Mouse (Mus musculus) liver, embryonic 16.5 days (tissue): ENCODE data around the gene Hexa. TPM values are rescaled to one million over a fixed set of nuclear protein-coding genes. Genes with fewer than 3 reads are reported as not detected.
A peak's percentile ranks its signal among the peaks of the same experiment; 100 is the strongest.

Source experiments
- ATAC-seq: fragments of 200-750 bp; cut with Nextera tagmentation; 2 replicates; pipeline ENCODE4 v1.8.0; 2017; ENCODE audit warnings: low read depth, mild to moderate bottlenecking, moderate number of reproducible peaks, moderate library complexity
- H3K27ac ChIP-seq: fragments of 300-500 bp; sonication (generic); 2 replicates; pipeline ENCODE4 v1.5.1; 2014; ENCODE audit warnings: mild to moderate bottlenecking, low read length
- H3K27me3 ChIP-seq: fragments of 300-500 bp; sonication (generic); 2 replicates; pipeline ENCODE4 v1.6.1; 2014; ENCODE audit warnings: low read depth, low read length, mixed read lengths; ENCODE audit not compliant: control insufficient read depth, insufficient read depth
- H3K36me3 ChIP-seq: fragments of 300-500 bp; sonication (generic); 2 replicates; pipeline ENCODE4 v1.6.1; 2014; ENCODE audit warnings: mild to moderate bottlenecking; ENCODE audit not compliant: control insufficient read depth, insufficient read depth
- H3K4me1 ChIP-seq: fragments of 300-500 bp; sonication (generic); 2 replicates; pipeline ENCODE4 v1.6.1; 2014; ENCODE audit warnings: low read depth, low read length, mixed read lengths; ENCODE audit not compliant: control insufficient read depth
- H3K4me2 ChIP-seq: fragments of 300-500 bp; sonication (generic); 2 replicates; pipeline ENCODE4 v1.6.1; 2014; ENCODE audit warnings: low read depth, low read length, mixed read lengths
- H3K4me3 ChIP-seq: fragments of 300-500 bp; sonication (generic); 2 replicates; pipeline ENCODE4 v1.5.1; 2014; ENCODE audit warnings: low read depth, mild to moderate bottlenecking, low read length
- H3K9ac ChIP-seq: fragments of 300-500 bp; sonication (generic); 2 replicates; pipeline ENCODE4 v1.6.1; 2014; ENCODE audit warnings: low read depth, low read length
- H3K9me3 ChIP-seq: fragments of 300-500 bp; sonication (generic); replicated peaks from 2 replicates; pipeline ENCODE4 v1.6.1; 2016; ENCODE audit warnings: low read length; ENCODE audit not compliant: control insufficient read depth
- WGBS: fragments of 180-500 bp; shearing (Covaris S2); extraction: QIAGEN DNeasy Blood & Tissue Kit; methylation state at CpG from one replicate; pipeline ENCODE4 v1.1.7; 2014; ENCODE audit not compliant: insufficient replicate concordance; 5-methylcytosine and 5-hydroxymethylcytosine counted together
- polyA plus RNA-seq: library from polyadenylated mRNA; unstranded; fragments of >200 nt; fragmentation: Nextera tagmentation; extraction: Ambion mirVana; gene quantifications from 2 replicates; pipeline ENCODE4 v1.2.1, GENCODE M21; 2015

Hexa gene
- polyA plus RNA-seq, 1 experiment from 2014 or later, result 38.7 TPM

DNA sequence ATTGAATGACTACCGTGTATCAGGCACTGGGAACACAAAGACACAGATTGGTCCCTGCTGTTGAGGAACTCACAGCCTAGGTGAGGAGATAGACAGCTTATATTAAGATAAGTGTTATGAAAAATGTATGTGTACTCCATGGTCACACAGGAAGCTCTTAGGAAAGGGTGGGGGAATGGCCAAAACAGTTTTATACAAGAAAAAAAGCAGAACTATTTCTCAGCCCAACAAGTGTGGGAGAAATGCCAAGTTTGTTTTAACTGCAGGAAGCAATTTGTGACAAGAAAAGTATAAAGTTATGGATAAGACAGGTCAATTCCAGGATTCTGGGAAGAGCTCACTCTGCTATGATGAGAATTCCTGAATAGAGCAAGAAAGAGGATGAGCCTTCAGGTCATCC, 8.5 kb downstream of the Hexa start:
- Histone ChIP-seq H3K4me1 (no peaks in the 10 kb centered on the region; the same call in 1 of the 2 replicates), H3K36me3 (no peaks in the 10 kb centered on the region), H3K27ac (no peak overlapping the region), H3K4me2 (no peak overlapping the region), H3K4me3 (no peak overlapping the region), H3K9ac (no peak overlapping the region), H3K27me3 (no peaks in the 10 kb centered on the region), H3K9me3 (no peaks in the 10 kb centered on the region)
- 59% methylated on average over 1 of the region's 1 CpGs for WGBS
- no peak for ATAC-seq

DNA sequence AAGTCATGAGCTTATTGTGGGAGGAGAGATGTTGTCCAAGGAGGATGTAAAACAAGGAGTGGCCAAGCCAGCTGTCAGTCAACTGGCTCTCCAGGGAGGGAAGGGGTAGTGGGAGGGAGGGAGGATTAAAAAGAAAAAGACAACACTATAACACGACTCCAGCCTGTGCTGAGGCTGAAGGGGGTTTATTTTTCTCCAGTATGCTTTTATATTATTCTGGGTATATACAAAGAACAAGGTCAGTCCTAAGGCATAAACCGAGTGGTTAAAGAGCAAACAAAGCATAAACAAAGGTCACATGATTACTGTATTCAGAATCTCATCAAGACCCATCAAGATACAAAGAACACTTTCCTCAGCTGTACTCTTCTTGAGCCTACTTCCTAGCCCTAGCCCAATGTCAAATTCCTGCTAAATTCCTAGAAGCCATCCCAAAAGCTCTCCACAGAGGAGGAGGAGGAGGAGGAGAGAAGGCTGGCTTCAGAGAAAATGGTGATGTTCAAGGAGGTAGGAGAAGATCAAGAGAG, 9.7 kb downstream of the Hexa start:
- Histone ChIP-seq H3K36me3 (no peaks in the 10 kb centered on the region), H3K4me2 (no peak overlapping the region), H3K4me3 (no peak overlapping the region), H3K4me1 (no peaks in the 10 kb centered on the region; the same call in 1 of the 2 replicates), H3K27me3 (no peaks in the 10 kb centered on the region), H3K27ac (no peak overlapping the region), H3K9me3 (no peaks in the 10 kb centered on the region), H3K9ac (no peak overlapping the region)
- no peak for ATAC-seq
- WGBS, result 51% methylated on average over 2 of the region's 2 CpGs

DNA sequence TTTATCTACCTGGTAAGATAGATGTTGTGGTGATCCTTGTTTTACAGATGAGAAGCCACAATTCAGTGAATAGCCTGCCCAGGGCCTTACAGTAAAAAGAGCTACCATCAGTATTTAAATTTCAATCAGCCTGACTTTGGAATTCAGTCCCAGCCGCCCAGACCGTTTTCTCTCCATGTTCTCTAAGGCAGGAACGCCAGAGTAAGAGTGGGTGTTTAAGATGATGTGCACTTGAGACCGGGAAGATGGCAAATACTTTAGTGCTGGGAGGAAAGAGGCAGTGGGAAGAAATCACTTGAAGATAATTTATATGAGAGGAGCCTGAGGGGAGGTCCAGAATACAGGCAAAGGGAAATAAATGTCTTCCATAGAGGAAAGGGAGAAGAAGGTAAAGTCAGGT, 10.7 kb downstream of the Hexa start:
- H3K27me3 ChIP-seq, result no peaks in the 10 kb centered on the region
- no peak overlapping the region for H3K9ac ChIP-seq
- H3K9me3 ChIP-seq, result no peaks in the 10 kb centered on the region
- H3K27ac ChIP-seq, result no peak overlapping the region
- WGBS, result 76% methylated on average over 4 of the region's 4 CpGs
- no peak for ATAC-seq
- no peaks in the 10 kb centered on the region for H3K36me3 ChIP-seq
- H3K4me1 ChIP-seq, result no peaks in the 10 kb centered on the region
- H3K4me2 ChIP-seq, result no peak overlapping the region
- H3K4me3 ChIP-seq, result no peak overlapping the region

DNA sequence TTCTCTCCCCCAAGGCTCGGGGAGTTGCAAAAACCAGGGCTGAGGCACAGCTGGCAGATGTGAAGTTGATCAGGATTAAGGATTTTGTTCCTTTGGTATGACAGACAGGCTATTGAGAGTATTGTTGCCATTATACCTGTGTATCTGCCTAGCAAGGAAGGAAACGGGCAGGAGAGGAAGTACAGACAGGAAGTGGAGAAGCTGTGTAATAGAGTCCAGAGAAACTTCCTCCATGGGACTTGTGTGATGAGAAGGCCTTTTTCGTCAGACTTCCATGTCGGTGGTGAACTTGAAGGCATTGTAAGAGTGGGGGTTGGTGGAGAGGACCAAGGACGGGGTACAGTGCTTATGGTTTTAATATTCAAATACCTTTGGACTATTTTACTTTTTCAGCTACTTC, 11.7 kb downstream of the Hexa start:
- no peaks in the 10 kb centered on the region for H3K27me3 ChIP-seq
- H3K36me3 ChIP-seq, result no peaks in the 10 kb centered on the region
- 31% methylated on average over 5 of the region's 5 CpGs for whole genome bisulfite sequencing
- H3K9me3 ChIP-seq, result no peaks in the 10 kb centered on the region
- H3K27ac ChIP-seq, result no peak overlapping the region
- H3K4me1 ChIP-seq, result no peaks in the 10 kb centered on the region
- no peak overlapping the region for H3K9ac ChIP-seq
- no peak for ATAC-seq
- no peak overlapping the region for H3K4me3 ChIP-seq
- no peak overlapping the region for H3K4me2 ChIP-seq

DNA sequence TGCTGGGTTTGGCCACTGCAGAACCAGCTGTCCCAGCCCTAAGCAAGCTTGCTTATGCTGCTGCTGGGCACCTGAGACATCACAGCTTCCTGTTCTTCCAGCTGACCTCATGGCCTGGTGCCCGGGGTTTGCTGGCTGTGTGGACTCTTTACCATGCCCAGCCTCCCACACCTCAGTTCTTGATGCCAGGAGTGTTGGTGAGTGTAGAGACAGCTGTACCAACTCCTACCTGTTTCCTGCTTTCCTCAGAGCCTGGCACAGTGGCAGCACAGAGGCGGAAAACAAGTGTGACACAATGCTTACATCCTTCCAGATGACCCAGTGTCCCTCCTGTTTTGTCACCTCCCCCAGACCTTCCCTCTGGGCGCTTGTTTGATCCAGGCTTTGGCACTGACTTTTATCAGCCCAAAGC, 12.3 kb downstream of the Hexa start:
- Histone ChIP-seq H3K36me3 (no peaks in the 10 kb centered on the region), H3K9me3 (no peaks in the 10 kb centered on the region), H3K27me3 (no peaks in the 10 kb centered on the region), H3K27ac (no peak overlapping the region), H3K4me1 (no peaks in the 10 kb centered on the region), H3K4me3 (no peak overlapping the region), H3K9ac (no peak overlapping the region), H3K4me2 (no peak overlapping the region)
- WGBS, result 50% methylated on average over 3 of the region's 3 CpGs
- no peak for ATAC-seq

DNA sequence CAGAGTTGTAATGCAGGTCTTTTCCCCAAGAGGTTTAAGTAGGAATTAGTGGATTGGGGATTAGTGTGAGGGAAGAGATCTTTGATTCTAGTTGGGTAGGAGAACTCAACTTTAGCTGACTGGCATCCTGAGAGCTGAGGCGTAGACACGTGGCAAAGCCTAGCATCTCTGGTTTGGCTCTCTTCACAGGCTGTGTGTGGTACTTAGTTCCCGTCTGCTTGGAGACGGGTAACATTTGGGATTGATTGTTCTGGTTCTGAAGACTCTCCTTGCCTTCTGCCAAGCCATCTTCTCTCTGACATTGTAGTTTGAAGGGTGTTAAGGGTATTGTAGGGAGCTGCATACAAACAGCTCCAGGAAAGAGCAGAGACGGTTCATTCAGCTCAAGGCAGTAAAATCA, 13.3 kb downstream of the Hexa start:
- WGBS, result 71% methylated on average over 5 of the region's 5 CpGs
- no peaks in the 10 kb centered on the region for H3K36me3 ChIP-seq
- no peaks in the 10 kb centered on the region for H3K27me3 ChIP-seq
- H3K27ac ChIP-seq, result no peak overlapping the region
- H3K4me3 ChIP-seq, result no peak overlapping the region
- no peak overlapping the region for H3K4me2 ChIP-seq
- no peak overlapping the region for H3K9ac ChIP-seq
- no peaks in the 10 kb centered on the region for H3K9me3 ChIP-seq
- no peak for ATAC-seq
- H3K4me1 ChIP-seq, result no peaks in the 10 kb centered on the region

GRCm38 (mm10) chr9:59553719-59554118, 14.4 kb downstream of the Hexa start:
- Histone ChIP-seq H3K36me3 (no peaks in the 10 kb centered on the region), H3K4me3 (no peak overlapping the region), H3K4me1 (no peaks in the 10 kb centered on the region), H3K9me3 (no peaks in the 10 kb centered on the region), H3K27ac (no peak overlapping the region), H3K27me3 (no peaks in the 10 kb centered on the region), H3K4me2 (no peak overlapping the region), H3K9ac (no peak overlapping the region)
- 62% methylated on average over 4 of the region's 4 CpGs for WGBS
- no peak for ATAC-seq

- Histone ChIP-seq H3K4me1 (no peaks in the 10 kb centered on the region), H3K9ac (no peak overlapping the region), H3K4me3 (no peak overlapping the region), H3K9me3 (no peaks in the 10 kb centered on the region), H3K4me2 (no peak overlapping the region), H3K27me3 (peaks cover 6% of the 10 kb centered on the region; the same call in 1 of the 2 replicates), H3K36me3 (0 out of 2 replicates have a peak, but pooled peaks cover 3% of the 10 kb centered on the region), H3K27ac (no peak overlapping the region)
- 14% methylated on average over 4 of the region's 4 CpGs for WGBS
- peak; percentile 59; the same call in 1 of the 2 replicates for ATAC-seq
Measured at GRCm38 (mm10) chr9:59565600-59565999, 26.3 kb downstream of the Hexa start.

DNA sequence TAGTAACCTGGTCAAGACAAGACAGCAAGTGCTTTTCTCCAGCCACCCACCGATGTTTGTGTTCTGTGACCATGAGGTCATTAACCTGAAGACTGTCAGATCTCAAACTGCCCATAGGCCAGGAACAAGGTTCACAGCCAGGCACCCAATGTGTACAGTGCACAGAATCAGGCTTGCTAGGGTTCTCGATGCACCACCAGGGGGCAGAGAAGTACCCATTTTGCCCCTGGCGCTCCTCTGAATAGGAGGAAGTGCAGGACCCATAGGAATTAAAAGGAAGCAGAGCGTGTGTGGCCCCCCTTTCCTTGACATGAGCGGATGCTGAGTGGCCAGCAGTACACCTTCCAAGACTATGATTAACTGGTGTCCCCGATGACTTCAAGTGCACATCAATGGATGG, 27.8 kb downstream of the Hexa start:
- WGBS, result 13% methylated on average over 6 of the region's 6 CpGs
- H3K36me3 ChIP-seq, result no peaks in the 10 kb centered on the region
- H3K9me3 ChIP-seq, result no peaks in the 10 kb centered on the region
- H3K4me2 ChIP-seq, result no peak overlapping the region
- ATAC-seq, result 0 out of 2 replicates have a peak, but pooled peaks have one; percentile 47
- H3K27ac ChIP-seq, result no peak overlapping the region
- H3K4me1 ChIP-seq, result no peaks in the 10 kb centered on the region
- H3K4me3 ChIP-seq, result no peak overlapping the region
- peaks cover 6% of the 10 kb centered on the region; the same call in 1 of the 2 replicates for H3K27me3 ChIP-seq
- no peak overlapping the region for H3K9ac ChIP-seq
